Mouse (Mus musculus) megakaryocyte, embryonic 14.5 days (primary cell): Measurements from ENCODE around the gene Perm1. TPM values are rescaled to one million over a fixed set of nuclear protein-coding genes. Genes with fewer than 3 reads are reported as not detected.

Experiments used
- H3K27me3 ChIP-seq: replicated peaks from 2 replicates; pipeline ENCODE3; 2012; ENCODE audit warnings: inconsistent platforms
- H3K36me3 ChIP-seq: replicated peaks from 2 replicates; pipeline ENCODE3; 2012; ENCODE audit warnings: low read length, inconsistent platforms, mixed read lengths
- H3K4me1 ChIP-seq: 2 replicates; pipeline ENCODE4 v1.6.1; 2012; ENCODE audit warnings: inconsistent platforms
- H3K4me3 ChIP-seq: replicated peaks from 2 replicates; pipeline ENCODE3; 2012; ENCODE audit warnings: moderate library complexity, mild to moderate bottlenecking, inconsistent platforms
- H3K9me3 ChIP-seq: 2 replicates; pipeline ENCODE4 v1.6.1; 2012; ENCODE audit warnings: inconsistent platforms
- FLI1 ChIP-seq: IDR thresholded peaks from 2 replicates; pipeline ENCODE4 v1.6.1; 2012; ENCODE audit warnings: low read length, inconsistent platforms, mixed read lengths
- GATA1 ChIP-seq: IDR thresholded peaks from 3 replicates; pipeline ENCODE4 v1.6.1; 2012; ENCODE audit warnings: mixed read lengths, low read length, inconsistent platforms, borderline replicate concordance
- polyA plus RNA-seq: library from polyadenylated mRNA; stranded (reverse); fragments of >175 nt; gene quantifications from 2 replicates; pipeline ENCODE4 v1.2.3, GENCODE M21; 2012; ENCODE audit warnings: low replicate concordance; ENCODE audit not compliant: insufficient read depth

Perm1 gene
- not detected in 2 replicates for polyA plus RNA-seq

DNA sequence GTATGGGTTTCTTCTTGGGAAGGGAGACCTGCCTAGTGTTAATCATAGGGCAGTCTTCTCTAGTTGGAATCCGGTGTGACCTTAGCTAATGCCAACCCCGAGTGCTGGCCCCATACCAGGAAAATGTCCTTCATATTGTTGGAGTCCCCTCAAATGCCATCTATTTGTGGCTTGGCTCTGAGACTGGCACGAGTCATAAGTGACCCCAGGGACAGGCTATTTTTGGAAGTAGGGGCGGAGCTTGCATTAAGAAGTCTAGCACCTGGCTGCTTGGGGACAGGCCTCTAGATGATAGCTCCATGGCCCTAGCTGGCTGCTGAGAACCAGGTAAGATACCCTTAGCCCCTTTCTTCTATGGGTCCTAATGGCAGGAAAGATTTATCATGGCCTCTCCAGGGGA lies at the start of gene Perm1:
Gene Perm1 (plus strand): TSS at position 220 of the 400 bp plus-strand sequence.
- Histone ChIP-seq H3K4me1 (no peaks in the 10 kb centered on the region), H3K4me3 (no peak within 1 kb of the TSS), H3K36me3 (peaks cover 3% of the 10 kb centered on the region), H3K9me3 (no peaks in the 10 kb centered on the region; the same call in 1 of the 2 replicates), H3K27me3 (peaks cover 44% of the 10 kb centered on the region)
- TF ChIP-seq GATA1 (no peak), FLI1 (no peak)

- peaks cover 13% of the 10 kb centered on the region for H3K36me3 ChIP-seq
- H3K4me1 ChIP-seq, result peaks cover 7% of the 10 kb centered on the region; the same call in 1 of the 2 replicates
- TF ChIP-seq FLI1 (no peak), GATA1 (no peak)
These were observed 49.2 kb upstream of the Perm1 start for GRCm38 (mm10) chr4:156166477-156166876.

GRCm38 (mm10) chr4:156168611-156169010 lies 47.1 kb upstream of the Perm1 start:
- H3K4me1 ChIP-seq, result peaks cover 7% of the 10 kb centered on the region; the same call in 1 of the 2 replicates
- peaks cover 35% of the 10 kb centered on the region for H3K36me3 ChIP-seq
- no peak overlapping the region for H3K4me3 ChIP-seq
- peaks cover 9% of the 10 kb centered on the region for H3K27me3 ChIP-seq
- no peak for TF ChIP-seq GATA1
- TF ChIP-seq FLI1, result no peak
- H3K9me3 ChIP-seq, result peaks cover 3% of the 10 kb centered on the region

More at GRCm38 (mm10) chr4:156166477-156166876, 49.2 kb upstream of the Perm1 start:
- peaks cover 21% of the 10 kb centered on the region for H3K9me3 ChIP-seq
- no peak overlapping the region for H3K4me3 ChIP-seq
- peaks cover 6% of the 10 kb centered on the region for H3K27me3 ChIP-seq

DNA sequence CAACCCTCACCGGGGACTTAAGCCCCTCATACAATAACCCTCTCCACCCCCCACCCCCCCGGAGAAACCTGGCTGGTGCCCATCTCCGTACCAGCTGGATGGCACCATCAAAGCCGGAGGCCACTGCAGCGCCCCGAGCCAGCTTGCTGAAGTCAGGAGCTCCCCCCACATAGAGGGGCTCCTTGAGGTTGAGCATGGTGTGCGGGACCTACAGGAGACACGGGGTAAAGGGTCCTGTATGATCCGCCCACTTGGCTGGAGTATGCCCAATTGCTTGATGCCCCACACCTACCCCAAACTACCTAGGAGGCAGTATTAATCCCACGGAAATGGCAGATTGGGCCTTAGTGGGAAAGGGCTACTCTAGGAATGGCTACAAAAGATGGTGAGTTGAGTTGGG lies 46.5 kb upstream of the Perm1 start:
- Histone ChIP-seq H3K36me3 (peaks cover 40% of the 10 kb centered on the region), H3K4me3 (no peak overlapping the region), H3K9me3 (no peaks in the 10 kb centered on the region), H3K27me3 (peaks cover 13% of the 10 kb centered on the region), H3K4me1 (peaks cover 7% of the 10 kb centered on the region; the same call in 1 of the 2 replicates)
- TF ChIP-seq FLI1 (no peak), GATA1 (no peak)

GRCm38 (mm10) chr4:156171828-156172227 lies 43.8 kb upstream of the Perm1 start:
- H3K4me1 ChIP-seq, result no peaks in the 10 kb centered on the region; the same call in 1 of the 2 replicates
- no peaks in the 10 kb centered on the region for H3K9me3 ChIP-seq
- no peak for TF ChIP-seq GATA1
- no peak for TF ChIP-seq FLI1
- no peak overlapping the region for H3K4me3 ChIP-seq
- H3K36me3 ChIP-seq, result peaks cover 49% of the 10 kb centered on the region
- peaks cover 18% of the 10 kb centered on the region for H3K27me3 ChIP-seq

- TF ChIP-seq GATA1 (no peak), FLI1 (no peak)
- Histone ChIP-seq H3K4me1 (no peaks in the 10 kb centered on the region; the same call in 1 of the 2 replicates), H3K9me3 (peaks cover 7% of the 10 kb centered on the region), H3K27me3 (peaks cover 52% of the 10 kb centered on the region), H3K36me3 (peaks cover 47% of the 10 kb centered on the region), H3K4me3 (no peak overlapping the region)
These were observed 38.0 kb upstream of the Perm1 start for GRCm38 (mm10) chr4:156177630-156178029.

DNA sequence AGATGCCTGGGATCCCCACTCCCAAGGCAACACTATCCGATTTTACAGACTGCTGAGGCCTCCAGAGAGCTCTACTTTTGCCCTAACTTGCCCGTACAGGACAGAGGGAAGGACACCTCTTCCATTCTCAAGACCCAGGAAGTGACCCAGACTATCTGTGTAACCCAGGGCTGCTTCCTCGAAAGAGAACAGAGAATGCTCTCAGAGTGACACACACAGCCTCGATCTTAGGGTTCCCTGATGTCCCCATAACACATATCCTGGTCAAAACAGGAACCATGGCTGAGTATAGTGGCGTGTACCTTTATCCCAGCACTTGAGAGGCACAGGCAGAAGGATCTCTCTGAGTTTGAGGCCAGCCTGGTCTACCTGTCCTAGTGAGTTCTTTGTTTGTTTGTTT lies 31.9 kb upstream of the Perm1 start:
- Histone ChIP-seq H3K27me3 (peaks cover 73% of the 10 kb centered on the region), H3K4me3 (no peak overlapping the region), H3K4me1 (peaks cover 37% of the 10 kb centered on the region), H3K9me3 (no peaks in the 10 kb centered on the region), H3K36me3 (peaks cover 8% of the 10 kb centered on the region)
- TF ChIP-seq FLI1 (no peak), GATA1 (no peak)

DNA sequence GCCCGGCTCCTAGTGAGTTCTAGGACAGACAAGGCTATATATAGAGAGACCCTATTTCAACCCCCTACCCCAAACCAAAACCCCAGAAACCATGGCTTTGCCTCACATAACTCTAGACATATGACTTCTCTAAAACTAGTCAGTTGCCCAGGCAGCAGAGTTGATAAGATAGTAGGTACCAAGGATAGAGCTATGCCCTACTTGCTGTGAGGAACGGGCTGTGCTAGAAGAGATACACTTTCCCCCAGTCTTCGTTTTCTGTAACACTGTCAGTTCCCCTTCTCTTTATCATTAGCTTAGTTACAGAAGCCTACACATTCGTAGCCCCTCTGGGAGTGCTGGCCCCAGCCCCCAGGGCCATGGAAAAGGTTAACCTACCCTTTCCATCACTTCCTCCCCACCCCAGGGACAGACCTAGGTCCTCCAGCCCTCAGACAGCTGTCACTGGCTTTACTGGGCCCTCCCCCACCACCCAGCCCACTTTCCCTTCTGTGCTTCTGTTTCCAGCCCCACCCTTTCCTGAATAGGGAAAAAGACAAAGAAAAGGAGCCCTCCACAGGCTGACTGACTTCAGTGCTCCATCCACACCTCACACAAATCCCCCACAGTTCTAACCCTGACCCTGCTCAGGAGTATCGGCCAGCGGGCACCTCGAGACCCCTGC lies 31.2 kb upstream of the Perm1 start:
- H3K9me3 ChIP-seq, result no peaks in the 10 kb centered on the region
- no peak overlapping the region for H3K4me3 ChIP-seq
- peaks cover 40% of the 10 kb centered on the region for H3K4me1 ChIP-seq
- H3K27me3 ChIP-seq, result peaks cover 75% of the 10 kb centered on the region
- TF ChIP-seq FLI1 (no peak), GATA1 (no peak)
- H3K36me3 ChIP-seq, result peaks cover 2% of the 10 kb centered on the region

- H3K4me1 ChIP-seq, result peaks cover 40% of the 10 kb centered on the region
- TF ChIP-seq FLI1 (no peak), GATA1 (no peak)
- no peaks in the 10 kb centered on the region for H3K9me3 ChIP-seq
- peaks cover 2% of the 10 kb centered on the region for H3K36me3 ChIP-seq
- peaks cover 79% of the 10 kb centered on the region for H3K27me3 ChIP-seq
- H3K4me3 ChIP-seq, result no peak overlapping the region
These were observed 30.2 kb upstream of the Perm1 start for GRCm38 (mm10) chr4:156185456-156185949.
